Mouse (Mus musculus): ENCODE results near the gene Thap7. TPM values are rescaled to one million over a fixed set of nuclear protein-coding genes. Genes with fewer than 3 reads are reported as not detected.
A peak's percentile ranks its signal among the peaks of the same experiment; 100 is the strongest.

Gene Thap7
- polyA plus RNA-seq, 1 experiment from 2014 or later: 50.2 TPM

GRCm38 (mm10) chr16:17552837-17553236, 21.9 kb upstream of the Thap7 start:
- DNase-seq (ENCODE audit: low spot score) (peak; percentile 36), ATAC-seq (replicated peaks; ENCODE audit: low FRiP score) (no peak)
- H3K4me2 ChIP-seq (ENCODE audit: low read depth, low read length, severe bottlenecking): no peak overlapping the region
- H3K9me3 ChIP-seq (ENCODE audit: control insufficient read depth, low read length): no peaks in the 10 kb centered on the region
- WGBS: 90% methylated on average over 7 of the region's 7 CpGs
- H3K27ac ChIP-seq (ENCODE audit: low read depth, low read length): no peak overlapping the region
- H3K27me3 ChIP-seq (ENCODE audit: control insufficient read depth, insufficient read depth, low read length): no peaks in the 10 kb centered on the region
- H3K36me3 ChIP-seq (ENCODE audit: control insufficient read depth, insufficient read depth, low read length): no peaks in the 10 kb centered on the region
- no peak overlapping the region for H3K4me3 ChIP-seq (ENCODE audit: low read depth, low read length)
- no peak overlapping the region for H3K9ac ChIP-seq (ENCODE audit: low read length)
- H3K4me1 ChIP-seq (replicated peaks; ENCODE audit: control insufficient read depth, insufficient read depth, low read length): peaks cover 19% of the 10 kb centered on the region

- DNase-seq (ENCODE audit: low spot score): peak; percentile 8
- 81% methylated on average over 2 of the region's 2 CpGs for WGBS
Observed at GRCm38 (mm10) chr16:17542632-17543031, 11.7 kb upstream of the Thap7 start.

GRCm38 (mm10) chr16:17536584-17536983, 5.6 kb upstream of the Thap7 start:
- DNase-seq (ENCODE audit: low spot score) (no peak), ATAC-seq (replicated peaks; ENCODE audit: low FRiP score) (no peak)
- peaks cover 5% of the 10 kb centered on the region for H3K4me1 ChIP-seq (replicated peaks; ENCODE audit: control insufficient read depth, insufficient read depth, low read length)
- no peaks in the 10 kb centered on the region for H3K27me3 ChIP-seq (ENCODE audit: control insufficient read depth, insufficient read depth, low read length)
- H3K4me2 ChIP-seq (ENCODE audit: low read depth, low read length, severe bottlenecking): no peak overlapping the region
- no peaks in the 10 kb centered on the region for H3K9me3 ChIP-seq (ENCODE audit: control insufficient read depth, low read length)
- WGBS: 87% methylated on average over 3 of the region's 3 CpGs
- no peaks in the 10 kb centered on the region for H3K36me3 ChIP-seq (ENCODE audit: control insufficient read depth, insufficient read depth, low read length)
- H3K4me3 ChIP-seq (ENCODE audit: low read depth, low read length): no peak overlapping the region
- H3K27ac ChIP-seq (ENCODE audit: low read depth, low read length): no peak overlapping the region
- H3K9ac ChIP-seq (ENCODE audit: low read length): no peak overlapping the region

More at GRCm38 (mm10) chr16:17542632-17543031, 11.7 kb upstream of the Thap7 start:
- H3K9me3 ChIP-seq (ENCODE audit: control insufficient read depth, low read length): no peaks in the 10 kb centered on the region
- ATAC-seq (replicated peaks; ENCODE audit: low FRiP score): no peak
- H3K4me1 ChIP-seq (replicated peaks; ENCODE audit: control insufficient read depth, insufficient read depth, low read length): no peaks in the 10 kb centered on the region
- no peak overlapping the region for H3K4me3 ChIP-seq (ENCODE audit: low read depth, low read length)
- H3K9ac ChIP-seq (ENCODE audit: low read length): no peak overlapping the region
- H3K27ac ChIP-seq (ENCODE audit: low read depth, low read length): no peak overlapping the region
- H3K36me3 ChIP-seq (ENCODE audit: control insufficient read depth, insufficient read depth, low read length): no peaks in the 10 kb centered on the region
- H3K27me3 ChIP-seq (ENCODE audit: control insufficient read depth, insufficient read depth, low read length): no peaks in the 10 kb centered on the region
- no peak overlapping the region for H3K4me2 ChIP-seq (ENCODE audit: low read depth, low read length, severe bottlenecking)

GRCm38 (mm10) chr16:17532676-17533329, 1.9 kb upstream of the Thap7 start:
- Histone ChIP-seq H3K4me1 (replicated peaks; ENCODE audit: control insufficient read depth, insufficient read depth, low read length) (peaks cover 10% of the 10 kb centered on the region), H3K27me3 (ENCODE audit: control insufficient read depth, insufficient read depth, low read length) (no peaks in the 10 kb centered on the region), H3K4me2 (ENCODE audit: low read depth, low read length, severe bottlenecking) (no peak overlapping the region), H3K9me3 (ENCODE audit: control insufficient read depth, low read length) (no peaks in the 10 kb centered on the region), H3K4me3 (ENCODE audit: low read depth, low read length) (no peak overlapping the region), H3K36me3 (ENCODE audit: control insufficient read depth, insufficient read depth, low read length) (no peaks in the 10 kb centered on the region), H3K9ac (ENCODE audit: low read length) (no peak overlapping the region), H3K27ac (ENCODE audit: low read depth, low read length) (no peak overlapping the region)
- ATAC-seq (replicated peaks; ENCODE audit: low FRiP score): no peak
- 71% methylated on average over 14 of the region's 14 CpGs for WGBS
- DNase-seq (ENCODE audit: low spot score): peak; percentile 40

- ATAC-seq (replicated peaks; ENCODE audit: low FRiP score) (no peak), DNase-seq (ENCODE audit: low spot score) (peak; percentile 41)
- Histone ChIP-seq H3K4me3 (ENCODE audit: low read depth, low read length) (no peak overlapping the region), H3K4me2 (ENCODE audit: low read depth, low read length, severe bottlenecking) (no peak overlapping the region), H3K4me1 (replicated peaks; ENCODE audit: control insufficient read depth, insufficient read depth, low read length) (peaks cover 10% of the 10 kb centered on the region), H3K27me3 (ENCODE audit: control insufficient read depth, insufficient read depth, low read length) (no peaks in the 10 kb centered on the region), H3K9ac (ENCODE audit: low read length) (no peak overlapping the region), H3K9me3 (ENCODE audit: control insufficient read depth, low read length) (no peaks in the 10 kb centered on the region), H3K27ac (ENCODE audit: low read depth, low read length) (no peak overlapping the region), H3K36me3 (ENCODE audit: control insufficient read depth, insufficient read depth, low read length) (peaks cover 2% of the 10 kb centered on the region; the same call in 1 of the 2 replicates)
- WGBS: 63% methylated on average over 4 of the region's 4 CpGs
Observed at GRCm38 (mm10) chr16:17532271-17532670, 1.3 kb upstream of the Thap7 start.

- H3K4me1 ChIP-seq (replicated peaks; ENCODE audit: control insufficient read depth, insufficient read depth, low read length): peaks cover 10% of the 10 kb centered on the region
- peak overlapping the region; percentile 64 for H3K4me3 ChIP-seq (ENCODE audit: low read depth, low read length)
- H3K36me3 ChIP-seq (ENCODE audit: control insufficient read depth, insufficient read depth, low read length): peaks cover 8% of the 10 kb centered on the region; the same call in 1 of the 2 replicates
- DNase-seq (ENCODE audit: low spot score) (peak; percentile 58), ATAC-seq (replicated peaks; ENCODE audit: low FRiP score) (peak; percentile 6; the same call in 1 of the 2 replicates)
- peak overlapping the region; percentile 81 for H3K9ac ChIP-seq (ENCODE audit: low read length)
- peak overlapping the region; percentile 67 for H3K4me2 ChIP-seq (ENCODE audit: low read depth, low read length, severe bottlenecking)
- WGBS: 18% methylated on average over 17 of the region's 17 CpGs
- H3K9me3 ChIP-seq (ENCODE audit: control insufficient read depth, low read length): no peaks in the 10 kb centered on the region
- peak overlapping the region; percentile 92 for H3K27ac ChIP-seq (ENCODE audit: low read depth, low read length)
- H3K27me3 ChIP-seq (ENCODE audit: control insufficient read depth, insufficient read depth, low read length): no peaks in the 10 kb centered on the region
Observed at GRCm38 (mm10) chr16:17529981-17530586, 852 bp downstream of the Thap7 start.

- no peaks in the 10 kb centered on the region for H3K9me3 ChIP-seq (ENCODE audit: control insufficient read depth, low read length)
- H3K36me3 ChIP-seq (ENCODE audit: control insufficient read depth, insufficient read depth, low read length): peaks cover 14% of the 10 kb centered on the region; the same call in 1 of the 2 replicates
- no peak overlapping the region for H3K9ac ChIP-seq (ENCODE audit: low read length)
- H3K4me3 ChIP-seq (ENCODE audit: low read depth, low read length): no peak overlapping the region
- H3K4me1 ChIP-seq (replicated peaks; ENCODE audit: control insufficient read depth, insufficient read depth, low read length): peaks cover 10% of the 10 kb centered on the region
- H3K4me2 ChIP-seq (ENCODE audit: low read depth, low read length, severe bottlenecking): no peak overlapping the region
- DNase-seq (ENCODE audit: low spot score) (no peak), ATAC-seq (replicated peaks; ENCODE audit: low FRiP score) (no peak)
- 87% methylated on average over 13 of the region's 13 CpGs for WGBS
- no peaks in the 10 kb centered on the region for H3K27me3 ChIP-seq (ENCODE audit: control insufficient read depth, insufficient read depth, low read length)
- no peak overlapping the region for H3K27ac ChIP-seq (ENCODE audit: low read depth, low read length)
Observed at GRCm38 (mm10) chr16:17528276-17528675, 2.7 kb downstream of the Thap7 start.

GRCm38 (mm10) chr16:17527606-17528005, 3.3 kb downstream of the Thap7 start:
- Histone ChIP-seq H3K9me3 (ENCODE audit: control insufficient read depth, low read length) (no peaks in the 10 kb centered on the region), H3K27me3 (ENCODE audit: control insufficient read depth, insufficient read depth, low read length) (no peaks in the 10 kb centered on the region), H3K27ac (ENCODE audit: low read depth, low read length) (no peak overlapping the region), H3K4me1 (replicated peaks; ENCODE audit: control insufficient read depth, insufficient read depth, low read length) (peaks cover 10% of the 10 kb centered on the region), H3K9ac (ENCODE audit: low read length) (no peak overlapping the region), H3K36me3 (ENCODE audit: control insufficient read depth, insufficient read depth, low read length) (peaks cover 14% of the 10 kb centered on the region; the same call in 1 of the 2 replicates), H3K4me3 (ENCODE audit: low read depth, low read length) (no peak overlapping the region), H3K4me2 (ENCODE audit: low read depth, low read length, severe bottlenecking) (no peak overlapping the region)
- peak; percentile 35 for DNase-seq (ENCODE audit: low spot score)
- no peak for ATAC-seq (replicated peaks; ENCODE audit: low FRiP score)

Measured in forebrain, embryonic 11.5 days (tissue).